21 mouse cellular contexts compared by ENCODE assay signal in the genomic region with DNA sequence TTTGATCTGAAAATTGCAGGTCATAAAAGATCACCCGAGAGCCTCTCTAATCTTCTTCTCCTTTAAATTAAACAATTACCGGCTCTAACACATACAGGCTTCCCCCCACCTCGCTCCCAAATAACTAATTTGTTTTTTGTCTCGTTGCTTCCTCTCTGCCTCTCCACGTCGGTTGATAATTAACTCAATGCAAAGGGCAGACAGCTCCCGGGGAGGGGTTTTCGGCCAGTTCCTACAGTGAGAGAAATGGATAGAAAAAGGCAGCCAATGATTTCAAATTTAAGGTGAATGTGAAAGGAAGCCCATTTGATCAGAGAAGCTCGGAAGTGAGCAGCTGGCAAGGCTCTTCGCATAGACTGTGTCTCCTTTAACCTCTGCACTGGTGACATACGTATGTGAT. TPM values are rescaled to one million over a fixed set of nuclear protein-coding genes. Genes with fewer than 3 reads are reported as not detected.
A peak's percentile ranks its signal among the peaks of the same experiment; 100 is the strongest.
DNase-seq lines count a peak whose midpoint lies in the region; ATAC-seq and TF ChIP-seq lines count a peak whose summit lies in the region.
"Had no signal": no experiment of that assay in that cellular context is flagged by ENCODE, and none has a peak within 500 bp of the region (broad histone marks: within the 10 kb centered on the region; RNA-seq: fewer than 3 reads in every experiment).

No protein-coding gene starts in this region.

- no peak for ATAC-seq in kidney, postnatal 0 days (replicated peaks; ENCODE audit: low FRiP score, low read depth)
- peak; percentile 9; the same call in 1 of the 2 replicates for ATAC-seq in intestine, embryonic 16.5 days
- ATAC-seq in liver, embryonic 15.5 days (ENCODE audit: insufficient read depth), result no peak
- ATAC-seq in stomach, postnatal 0 days (ENCODE audit: low FRiP score, low TSS enrichment), result no peak
- ATAC-seq: Patski had no signal

- TF ChIP-seq EP300 in stomach, postnatal 0 days (optimal IDR thresholded peaks at IDR 0.05), result no peak

- no peak for TF ChIP-seq CTCF in kidney, postnatal 0 days (IDR thresholded peaks at IDR 0.05; ENCODE audit: low read depth)
- no peak for TF ChIP-seq CTCF in stomach, postnatal 0 days (IDR thresholded peaks at IDR 0.05; ENCODE audit: low read depth)

- H3K4me1 ChIP-seq in kidney, postnatal 0 days (replicated peaks; ENCODE audit: insufficient read depth, low read length), result peaks cover 14% of the 10 kb centered on the region; the same call in 1 of the 2 replicates
- H3K4me1 ChIP-seq in intestine, embryonic 16.5 days (ENCODE audit: control insufficient read depth, insufficient read depth, low read length), result peaks cover 26% of the 10 kb centered on the region
- H3K4me1 ChIP-seq in liver, embryonic 15.5 days (replicated peaks), result peaks cover 13% of the 10 kb centered on the region
- H3K4me1 ChIP-seq in stomach, postnatal 0 days (replicated peaks; ENCODE audit: control insufficient read depth, insufficient read depth), result 0 out of 2 replicates have a peak, but pooled peaks cover 2% of the 10 kb centered on the region

- no peak for DNase-seq in kidney, postnatal 0 days (ENCODE audit: low spot score)
- DNase-seq in kidney, postnatal 25 days, result no peak
- DNase-seq in stomach, postnatal 0 days (ENCODE audit: low spot score), result no peak
- no peak for DNase-seq in adrenal gland, postnatal 14 days
- no peak for DNase-seq in layer of hippocampus, adult 11-12 months (ENCODE audit: low spot score)
- DNase-seq: B cell, adult 2 months; cerebellum, adult 18-20 months; cerebellum, postnatal 14 days; gastrocnemius, adult 2 months; heart, postnatal 36 days; kidney, adult 18-20 months; thymus, postnatal 36 days had no signal

- H3K9ac ChIP-seq in kidney, postnatal 0 days (ENCODE audit: low read depth, low read length), result no peak overlapping the region
- no peak overlapping the region for H3K9ac ChIP-seq in intestine, embryonic 16.5 days (ENCODE audit: low read depth, low read length)
- no peak overlapping the region for H3K9ac ChIP-seq in liver, embryonic 15.5 days
- H3K9ac ChIP-seq in stomach, postnatal 0 days (ENCODE audit: low read length), result no peak overlapping the region
- H3K9ac ChIP-seq: hindbrain, embryonic 14.5 days; liver, embryonic 14.5 days had no signal

- H3K9me3 ChIP-seq in kidney, postnatal 0 days (replicated peaks; ENCODE audit: low read length), result no peaks in the 10 kb centered on the region
- H3K9me3 ChIP-seq in intestine, embryonic 16.5 days (ENCODE audit: control insufficient read depth, low read length), result no peaks in the 10 kb centered on the region
- H3K9me3 ChIP-seq in liver, embryonic 15.5 days (replicated peaks), result no peaks in the 10 kb centered on the region
- no peaks in the 10 kb centered on the region for H3K9me3 ChIP-seq in stomach, postnatal 0 days (ENCODE audit: control insufficient read depth, low read length)
- H3K9me3 ChIP-seq: G1E; limb, embryonic 10.5 days had no signal

- H3K4me3 ChIP-seq in kidney, postnatal 0 days (replicated peaks; ENCODE audit: low read depth, low read length), result no peak overlapping the region
- H3K4me3 ChIP-seq in intestine, embryonic 16.5 days (ENCODE audit: low read length), result no peak overlapping the region
- H3K4me3 ChIP-seq in liver, embryonic 15.5 days (replicated peaks), result no peak overlapping the region
- H3K4me3 ChIP-seq in stomach, postnatal 0 days (ENCODE audit: low read depth, low read length), result no peak overlapping the region
- H3K4me3 ChIP-seq: gastrocnemius, adult 2 months; layer of hippocampus, adult 2 months; limb, embryonic 10.5 days had no signal

- WGBS in kidney, postnatal 0 days, result 33% methylated on average over 11 of the region's 11 CpGs
- 41% methylated on average over 11 of the region's 11 CpGs for WGBS in intestine, embryonic 16.5 days
- WGBS in liver, embryonic 15.5 days (ENCODE audit: insufficient replicate concordance), result 53% methylated on average over 11 of the region's 11 CpGs
- 42% methylated on average over 11 of the region's 11 CpGs for WGBS in stomach, postnatal 0 days

- no peak overlapping the region for H3K4me2 ChIP-seq in kidney, postnatal 0 days (ENCODE audit: low read length)
- peak overlapping the region; percentile 6; the same call in 1 of the 2 replicates for H3K4me2 ChIP-seq in intestine, embryonic 16.5 days (ENCODE audit: low read depth, low read length)
- H3K4me2 ChIP-seq in liver, embryonic 15.5 days, result no peak overlapping the region
- no peak overlapping the region for H3K4me2 ChIP-seq in stomach, postnatal 0 days (replicated peaks; ENCODE audit: low read depth)
- H3K4me2 ChIP-seq: hindbrain, embryonic 14.5 days; midbrain, embryonic 11.5 days had no signal

- peak overlapping the region; percentile 10; the same call in 1 of the 2 replicates for H3K27ac ChIP-seq in kidney, postnatal 0 days
- peak overlapping the region; percentile 69 for H3K27ac ChIP-seq in intestine, embryonic 16.5 days (ENCODE audit: low read length)
- H3K27ac ChIP-seq in liver, embryonic 15.5 days (replicated peaks), result peak overlapping the region; percentile 59; the same call in 1 of the 2 replicates
- peak overlapping the region; percentile 53; the same call in 1 of the 2 replicates for H3K27ac ChIP-seq in stomach, postnatal 0 days (replicated peaks)
- H3K27ac ChIP-seq: hindbrain, embryonic 14.5 days; layer of hippocampus, adult 2 months; liver, embryonic 14.5 days had no signal

- H3K27me3 ChIP-seq in kidney, postnatal 0 days (ENCODE audit: insufficient read depth, low read length), result no peaks in the 10 kb centered on the region
- no peaks in the 10 kb centered on the region for H3K27me3 ChIP-seq in intestine, embryonic 16.5 days (replicated peaks; ENCODE audit: control insufficient read depth, insufficient read depth, low read length)
- peaks cover 20% of the 10 kb centered on the region for H3K27me3 ChIP-seq in liver, embryonic 15.5 days
- no peaks in the 10 kb centered on the region for H3K27me3 ChIP-seq in stomach, postnatal 0 days (ENCODE audit: control insufficient read depth, insufficient read depth, low read length)
- H3K27me3 ChIP-seq: Patski had no signal

- no peaks in the 10 kb centered on the region for H3K36me3 ChIP-seq in kidney, postnatal 0 days (ENCODE audit: insufficient read depth, low read length)
- peaks cover 3% of the 10 kb centered on the region; the same call in 1 of the 2 replicates for H3K36me3 ChIP-seq in intestine, embryonic 16.5 days (ENCODE audit: control insufficient read depth, insufficient read depth, low read length)
- no peaks in the 10 kb centered on the region for H3K36me3 ChIP-seq in liver, embryonic 15.5 days (replicated peaks)
- no peaks in the 10 kb centered on the region for H3K36me3 ChIP-seq in stomach, postnatal 0 days (ENCODE audit: control insufficient read depth, insufficient read depth, low read length)
- H3K36me3 ChIP-seq: G1E; limb, embryonic 10.5 days had no signal

RNA-seq across cellular contexts. Expression of a gene that starts 12.8 kb away (rescaled TPM):
- polyA plus RNA-seq in kidney, postnatal 0 days (2015; fragmentation: Nextera tagmentation; extraction: Ambion mirVana), result 42.8 and 51.6 TPM in 2 replicates
- 105 and 112 TPM in 2 replicates for polyA plus RNA-seq in intestine, embryonic 16.5 days (2015; fragmentation: Nextera tagmentation; extraction: Ambion mirVana)
- polyA plus RNA-seq in liver, embryonic 15.5 days (2015; fragmentation: Nextera tagmentation; extraction: Ambion mirVana), result 10.0 and 10.3 TPM in 2 replicates
- 70.1 and 77.1 TPM in 2 replicates for polyA plus RNA-seq in stomach, postnatal 0 days (2015; fragmentation: Nextera tagmentation; extraction: Ambion mirVana)
- total RNA-seq in adrenal gland, postnatal 14 days (2021), result 37.4 and 39.9 TPM in 2 replicates

Comparison
In these comparisons a context has a peak if more than half of its experiments do, and no peak if none do; other contexts are left out.
1. H3K27ac ChIP-seq: peak in every context shown above with its lines; median percentile 69 in intestine, embryonic 16.5 days; 59 in liver, embryonic 15.5 days; 53 in stomach, postnatal 0 days; 10 in kidney, postnatal 0 days.